Mouse (Mus musculus): ENCODE results near the gene Ppfibp2. TPM values are rescaled to one million over a fixed set of nuclear protein-coding genes. Genes with fewer than 3 reads are reported as not detected.

Gene Ppfibp2
- polyA plus RNA-seq, 1 experiment from 2014 or later, result 13.3 TPM

DNA sequence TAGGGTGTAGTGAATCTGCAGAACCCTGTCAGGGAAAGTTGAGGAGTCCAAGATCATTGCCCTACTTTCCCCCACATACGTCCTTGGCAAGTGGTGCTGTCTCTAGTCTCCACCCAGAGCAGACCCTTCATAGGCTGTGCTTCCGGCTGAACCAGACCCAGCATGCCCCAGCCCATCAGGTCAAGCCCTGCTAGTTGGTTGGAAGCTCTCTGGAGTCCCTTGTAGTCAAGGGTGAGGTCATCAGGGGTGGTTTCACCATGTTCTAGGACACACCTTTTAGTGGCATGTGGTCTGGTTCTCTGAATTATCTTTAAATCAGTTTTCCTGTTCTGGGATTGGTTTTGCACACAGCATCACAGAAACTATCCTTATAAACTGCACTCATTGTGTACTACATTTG lies 86.3 kb downstream of the Ppfibp2 start:
- Histone ChIP-seq H3K27ac (no peak overlapping the region), H3K4me3 (no peak overlapping the region), H3K27me3 (ENCODE audit: insufficient read depth, poor library complexity, severe bottlenecking) (no peaks in the 10 kb centered on the region), H3K9me3 (no peaks in the 10 kb centered on the region), H3K4me1 (peaks cover 23% of the 10 kb centered on the region), H3K36me3 (0 out of 2 replicates have a peak, but pooled peaks cover 6% of the 10 kb centered on the region)
- DNase-seq (ENCODE audit: low spot score), result no peak
- 68% methylated on average over 2 of the region's 2 CpGs for WGBS

DNA sequence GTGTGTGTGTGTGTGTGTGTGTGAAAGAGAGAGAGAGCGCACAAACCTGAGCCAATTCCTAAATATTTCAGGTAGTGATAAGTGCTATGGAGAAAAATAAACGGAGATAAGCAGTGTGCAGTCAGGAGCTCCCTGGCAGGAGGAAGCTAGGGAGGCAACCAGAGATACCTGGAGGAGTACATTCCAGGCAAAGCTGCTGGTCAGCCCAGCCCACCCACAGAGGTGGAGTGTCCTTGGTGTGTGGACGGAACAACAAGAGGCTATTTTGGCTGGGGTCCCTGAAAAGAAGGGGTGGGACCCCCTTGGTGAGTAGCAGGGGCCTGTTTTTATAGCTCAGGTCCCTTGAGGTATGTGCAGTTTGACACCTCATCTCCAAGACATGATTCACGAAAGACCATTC lies 88.2 kb downstream of the Ppfibp2 start:
- H3K9me3 ChIP-seq, result no peaks in the 10 kb centered on the region
- no peak overlapping the region for H3K27ac ChIP-seq
- H3K4me1 ChIP-seq, result peaks cover 23% of the 10 kb centered on the region
- 0 out of 2 replicates have a peak, but pooled peaks cover 6% of the 10 kb centered on the region for H3K36me3 ChIP-seq
- 63% methylated on average over 4 of the region's 4 CpGs for WGBS
- H3K27me3 ChIP-seq (ENCODE audit: insufficient read depth, poor library complexity, severe bottlenecking), result no peaks in the 10 kb centered on the region
- H3K4me3 ChIP-seq, result no peak overlapping the region
- DNase-seq (ENCODE audit: low spot score), result no peak

DNA sequence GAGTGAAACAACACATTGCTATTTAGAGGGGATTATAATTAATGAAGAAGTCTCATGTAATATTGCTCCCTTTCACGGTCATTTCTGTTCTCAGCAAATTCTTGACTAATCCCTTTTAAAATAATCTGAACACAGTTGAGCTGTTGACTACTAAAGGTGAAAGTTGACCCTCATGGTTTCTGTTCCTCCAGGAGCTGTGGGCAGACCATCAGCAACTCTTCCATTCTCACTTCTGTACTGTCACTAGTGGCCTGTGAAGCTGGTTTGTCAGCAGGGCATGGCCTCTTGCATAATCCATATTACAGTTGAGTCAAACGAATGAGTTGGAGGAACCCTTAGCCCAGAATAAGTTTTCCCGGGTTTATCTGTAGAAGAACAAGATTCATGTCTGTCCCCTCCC lies 88.6 kb downstream of the Ppfibp2 start:
- Histone ChIP-seq H3K4me1 (peaks cover 23% of the 10 kb centered on the region), H3K9me3 (no peaks in the 10 kb centered on the region), H3K27me3 (ENCODE audit: insufficient read depth, poor library complexity, severe bottlenecking) (no peaks in the 10 kb centered on the region), H3K36me3 (0 out of 2 replicates have a peak, but pooled peaks cover 6% of the 10 kb centered on the region), H3K27ac (no peak overlapping the region), H3K4me3 (no peak overlapping the region)
- 78% methylated on average over 3 of the region's 3 CpGs for WGBS
- no peak for DNase-seq (ENCODE audit: low spot score)

DNA sequence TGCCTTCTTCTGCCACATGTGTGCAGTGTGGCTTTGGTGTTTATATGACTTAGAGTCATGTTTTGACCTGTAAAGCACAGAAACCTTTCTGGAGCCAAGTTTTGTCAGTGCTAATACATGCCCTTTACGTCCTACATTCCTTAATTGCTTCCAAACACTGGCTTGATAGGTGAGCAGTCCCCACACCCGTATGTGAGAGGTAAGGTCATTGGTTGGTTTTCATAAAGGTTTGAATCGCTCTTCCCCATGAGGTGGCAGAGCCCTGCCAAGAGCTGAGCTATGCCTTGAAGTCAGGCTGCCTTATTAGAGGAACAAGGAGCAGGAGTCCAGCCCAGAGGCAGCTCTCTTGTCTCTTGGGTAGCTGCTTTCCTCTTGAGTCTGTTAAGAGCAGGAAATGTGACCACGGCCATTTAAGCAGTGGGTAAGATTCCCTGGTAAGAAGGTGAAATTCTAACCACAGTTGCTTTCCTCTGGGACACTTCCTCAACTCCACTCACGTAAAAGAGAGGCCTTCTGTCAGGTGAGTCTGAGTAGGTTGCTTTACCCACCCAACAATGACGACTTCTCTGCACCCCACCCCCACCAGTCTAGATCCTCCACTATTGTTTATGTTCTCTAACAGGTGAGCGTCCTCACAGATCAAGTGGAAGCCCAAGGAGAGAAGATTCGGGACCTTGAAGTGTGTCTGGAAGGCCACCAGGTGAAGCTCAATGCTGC lies 90.4 kb downstream of the Ppfibp2 start:
- DNase-seq (ENCODE audit: low spot score), result no peak

DNA sequence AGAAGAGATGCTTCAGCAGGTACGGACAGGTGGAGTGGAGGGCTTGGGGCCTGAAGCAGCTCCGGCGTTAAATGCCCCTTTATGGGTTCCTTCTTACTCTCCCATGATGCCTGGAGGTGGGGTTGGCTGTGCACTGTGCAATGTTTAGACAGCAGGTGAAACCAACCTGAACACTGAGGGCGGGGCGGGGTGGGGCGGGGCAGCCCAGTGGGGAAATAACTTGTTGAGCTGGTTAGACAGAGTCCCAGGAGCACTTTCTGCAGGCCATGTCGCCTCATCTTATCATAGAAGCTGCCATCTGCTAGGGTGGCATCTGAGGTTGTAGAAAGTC lies 90.9 kb downstream of the Ppfibp2 start:
- Histone ChIP-seq H3K4me1 (peaks cover 17% of the 10 kb centered on the region), H3K4me3 (no peak overlapping the region), H3K9me3 (no peaks in the 10 kb centered on the region), H3K36me3 (0 out of 2 replicates have a peak, but pooled peaks cover 6% of the 10 kb centered on the region), H3K27ac (no peak overlapping the region), H3K27me3 (ENCODE audit: insufficient read depth, poor library complexity, severe bottlenecking) (no peaks in the 10 kb centered on the region)
- no peak for DNase-seq (ENCODE audit: low spot score)
- WGBS, result 85% methylated on average over 7 of the region's 7 CpGs

More for the DNA sequence above, 90.4 kb downstream of the Ppfibp2 start:
- no peak overlapping the region for H3K4me3 ChIP-seq
- H3K36me3 ChIP-seq, result 0 out of 2 replicates have a peak, but pooled peaks cover 6% of the 10 kb centered on the region
- no peak overlapping the region for H3K27ac ChIP-seq
- no peaks in the 10 kb centered on the region for H3K27me3 ChIP-seq (ENCODE audit: insufficient read depth, poor library complexity, severe bottlenecking)
- 76% methylated on average over 8 of the region's 8 CpGs for WGBS
- H3K9me3 ChIP-seq, result no peaks in the 10 kb centered on the region
- peaks cover 17% of the 10 kb centered on the region for H3K4me1 ChIP-seq

DNA sequence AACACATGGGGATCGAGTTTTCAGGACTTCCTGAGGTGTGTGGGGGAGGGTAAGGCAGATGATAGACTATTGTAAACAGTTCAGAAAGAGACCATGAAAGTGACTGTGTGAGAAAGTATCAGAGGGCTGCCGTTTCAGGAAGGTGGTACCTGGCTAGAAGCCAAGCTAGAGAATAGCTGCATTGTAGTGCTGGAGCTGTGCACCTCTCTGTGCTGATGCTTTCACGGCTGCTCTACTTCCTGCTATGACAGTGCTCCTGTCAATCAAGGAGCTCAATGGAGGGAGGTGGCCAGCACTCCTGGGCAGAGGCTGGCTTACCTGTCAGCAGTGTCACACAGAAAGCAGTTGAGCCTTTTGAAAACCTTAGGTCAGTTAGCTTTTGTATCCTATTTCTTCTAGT lies 92.4 kb downstream of the Ppfibp2 start:
- H3K4me3 ChIP-seq, result no peak overlapping the region
- 0 out of 2 replicates have a peak, but pooled peaks cover 6% of the 10 kb centered on the region for H3K36me3 ChIP-seq
- no peaks in the 10 kb centered on the region for H3K9me3 ChIP-seq
- WGBS, result 33% methylated on average over 3 of the region's 3 CpGs
- DNase-seq (ENCODE audit: low spot score), result no peak
- no peak overlapping the region for H3K27ac ChIP-seq
- H3K4me1 ChIP-seq, result peaks cover 21% of the 10 kb centered on the region
- H3K27me3 ChIP-seq (ENCODE audit: insufficient read depth, poor library complexity, severe bottlenecking), result no peaks in the 10 kb centered on the region

DNA sequence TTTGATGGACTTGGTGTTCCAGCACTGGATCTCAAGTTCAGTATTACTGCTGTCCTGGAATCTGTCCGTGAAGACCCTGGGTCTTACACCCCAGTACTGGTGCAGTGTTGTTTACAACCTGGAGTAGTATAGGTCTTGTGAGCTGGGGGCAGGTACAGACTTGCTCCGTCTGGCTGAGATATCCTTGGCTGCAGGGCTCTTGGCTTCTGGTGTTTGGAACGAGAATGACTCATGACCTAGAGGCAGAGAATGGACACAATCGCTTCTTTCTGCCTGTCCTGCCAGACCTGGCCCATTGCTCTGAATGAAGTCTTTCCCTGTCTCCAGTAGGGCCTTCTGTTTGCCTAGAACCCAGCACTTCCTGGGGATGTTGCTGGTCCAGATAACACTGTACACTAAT lies 93.0 kb downstream of the Ppfibp2 start:
- Histone ChIP-seq H3K27me3 (ENCODE audit: insufficient read depth, poor library complexity, severe bottlenecking) (no peaks in the 10 kb centered on the region), H3K36me3 (0 out of 2 replicates have a peak, but pooled peaks cover 6% of the 10 kb centered on the region), H3K9me3 (no peaks in the 10 kb centered on the region), H3K27ac (no peak overlapping the region), H3K4me1 (peaks cover 22% of the 10 kb centered on the region), H3K4me3 (no peak overlapping the region)
- 55% methylated on average over 4 of the region's 4 CpGs for WGBS
- no peak for DNase-seq (ENCODE audit: low spot score)

DNA sequence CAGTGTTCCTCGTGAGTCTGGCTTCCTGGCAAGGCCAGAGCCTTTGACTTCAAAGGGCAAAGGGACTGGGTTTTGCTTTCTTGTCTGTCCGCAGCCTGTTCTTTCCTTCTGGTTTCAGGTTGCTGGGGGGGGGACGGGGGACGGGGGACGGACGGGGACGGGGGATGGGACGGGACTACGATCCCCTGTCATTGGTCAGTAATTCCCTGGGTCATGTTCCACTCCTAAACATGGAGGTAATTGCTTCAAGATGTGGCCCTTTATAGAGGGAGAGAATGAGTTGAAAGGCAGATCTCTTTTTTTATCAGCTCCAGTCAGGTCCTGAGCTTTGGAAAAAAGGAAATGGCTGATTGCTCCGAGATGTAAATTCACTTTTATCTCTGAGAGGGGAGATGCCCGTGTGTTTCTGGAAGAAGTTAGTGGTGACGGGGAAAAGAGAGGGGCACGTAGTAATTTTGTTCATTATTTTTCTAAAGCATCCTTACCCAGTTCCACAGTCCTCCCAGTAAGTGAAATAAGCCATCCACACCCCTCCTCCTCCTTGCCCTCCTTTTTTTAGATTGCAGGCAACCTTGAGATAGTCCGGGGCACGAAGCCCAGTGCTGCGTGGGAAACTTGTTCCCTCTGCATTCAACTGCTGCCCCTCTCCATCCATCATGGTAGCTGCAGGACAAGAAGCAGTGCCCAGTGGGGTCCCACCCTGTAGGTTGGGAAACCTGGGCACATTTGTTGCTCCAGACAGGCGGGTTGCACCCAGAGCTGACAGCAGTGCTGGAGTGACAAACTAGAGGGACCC lies 95.6 kb downstream of the Ppfibp2 start:
- DNase-seq (ENCODE audit: low spot score), result no peak
- Histone ChIP-seq H3K4me1 (peaks cover 22% of the 10 kb centered on the region), H3K9me3 (no peaks in the 10 kb centered on the region), H3K27ac (peak overlapping the region; percentile 77), H3K36me3 (0 out of 2 replicates have a peak, but pooled peaks cover 4% of the 10 kb centered on the region), H3K27me3 (ENCODE audit: insufficient read depth, poor library complexity, severe bottlenecking) (no peaks in the 10 kb centered on the region), H3K4me3 (peak overlapping the region; percentile 24)
- 10% methylated on average over 17 of the region's 17 CpGs for WGBS

DNA sequence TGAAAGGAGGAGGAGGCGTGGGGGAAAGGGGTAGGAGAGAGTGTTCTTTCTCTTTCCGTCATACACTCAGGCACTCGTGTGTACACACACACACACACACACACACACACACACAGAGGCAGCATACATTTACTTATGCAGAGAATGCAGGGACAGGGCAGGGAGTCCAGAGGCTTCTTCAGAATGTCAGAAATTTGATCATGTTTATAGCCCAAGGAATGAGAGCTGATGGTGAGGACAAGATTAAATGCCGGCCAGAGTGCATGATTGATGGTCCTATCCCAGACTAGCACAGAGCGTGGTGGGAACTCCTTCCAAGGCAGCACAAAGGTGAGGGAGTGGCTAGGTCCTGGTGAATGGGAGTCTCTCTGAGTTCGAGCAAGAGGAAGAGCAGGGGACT lies 96.5 kb downstream of the Ppfibp2 start:
- H3K9me3 ChIP-seq, result no peaks in the 10 kb centered on the region
- no peak for DNase-seq (ENCODE audit: low spot score)
- 28% methylated on average over 6 of the region's 6 CpGs for WGBS
- H3K27ac ChIP-seq, result peak overlapping the region; percentile 77; the same call in 1 of the 2 replicates
- no peaks in the 10 kb centered on the region for H3K36me3 ChIP-seq
- H3K4me3 ChIP-seq, result no peak overlapping the region
- no peaks in the 10 kb centered on the region for H3K27me3 ChIP-seq (ENCODE audit: insufficient read depth, poor library complexity, severe bottlenecking)
- H3K4me1 ChIP-seq, result peaks cover 22% of the 10 kb centered on the region

DNA sequence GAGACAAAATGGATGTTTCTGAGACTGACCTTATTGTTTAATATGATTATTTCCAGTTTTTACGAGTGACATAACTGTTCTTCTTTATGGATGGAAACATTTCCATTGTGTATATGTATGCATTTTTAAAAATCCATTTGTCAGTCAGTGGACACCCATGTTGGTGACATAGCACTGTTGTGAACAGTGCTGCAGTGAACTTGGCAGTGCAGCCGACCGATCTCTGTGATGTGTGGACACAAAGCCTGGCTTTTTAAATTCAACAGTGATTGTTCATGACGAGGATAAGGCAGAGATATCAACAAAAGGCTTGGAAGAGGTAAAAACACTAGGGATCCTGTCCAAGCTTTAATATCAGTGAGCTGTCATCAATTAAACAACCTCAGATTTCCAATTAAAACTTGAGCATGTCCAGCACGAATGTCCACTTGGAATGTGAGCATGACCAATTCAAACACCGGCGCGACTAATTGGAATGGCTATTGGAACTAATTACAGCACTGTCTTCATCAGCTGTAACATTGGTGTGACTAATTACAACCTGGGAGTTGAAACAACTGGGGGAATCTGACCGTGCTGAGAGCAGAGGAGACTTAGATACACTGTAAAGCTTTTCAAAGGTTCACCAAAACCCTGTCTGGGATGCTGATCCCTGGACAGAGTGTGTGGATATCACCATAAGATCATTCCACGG lies 99.4 kb downstream of the Ppfibp2 start:
- no peak overlapping the region for H3K4me3 ChIP-seq
- H3K27ac ChIP-seq, result no peak overlapping the region
- 72% methylated on average over 10 of the region's 10 CpGs for WGBS
- no peak for DNase-seq (ENCODE audit: low spot score)
- H3K27me3 ChIP-seq (ENCODE audit: insufficient read depth, poor library complexity, severe bottlenecking), result no peaks in the 10 kb centered on the region
- no peaks in the 10 kb centered on the region for H3K9me3 ChIP-seq
- H3K4me1 ChIP-seq, result peaks cover 22% of the 10 kb centered on the region
- H3K36me3 ChIP-seq, result no peaks in the 10 kb centered on the region

DNA sequence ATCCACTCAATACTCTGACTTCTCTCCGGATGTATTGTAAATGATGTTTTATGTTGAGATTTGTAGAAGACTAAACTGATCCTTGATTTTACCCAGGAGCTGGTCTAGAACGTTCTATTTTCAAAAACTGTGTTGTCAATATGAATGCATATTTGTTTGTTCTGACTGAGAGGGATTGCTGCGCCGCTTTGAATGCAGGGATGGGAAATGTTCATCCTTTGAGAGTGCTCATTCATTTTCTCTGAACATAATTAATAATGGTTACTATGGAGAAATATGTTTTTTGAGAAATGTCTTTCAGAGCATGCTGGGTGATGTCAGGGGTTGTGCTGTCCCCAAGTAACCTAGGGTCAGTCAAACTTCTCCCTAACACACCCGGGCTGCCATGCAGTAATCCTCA lies 102.1 kb downstream of the Ppfibp2 start:
- no peaks in the 10 kb centered on the region for H3K27me3 ChIP-seq (ENCODE audit: insufficient read depth, poor library complexity, severe bottlenecking)
- no peaks in the 10 kb centered on the region for H3K9me3 ChIP-seq
- no peak overlapping the region for H3K4me3 ChIP-seq
- WGBS, result 82% methylated on average over 5 of the region's 5 CpGs
- H3K27ac ChIP-seq, result no peak overlapping the region
- H3K36me3 ChIP-seq, result no peaks in the 10 kb centered on the region
- DNase-seq (ENCODE audit: low spot score), result no peak
- peaks cover 4% of the 10 kb centered on the region for H3K4me1 ChIP-seq

DNA sequence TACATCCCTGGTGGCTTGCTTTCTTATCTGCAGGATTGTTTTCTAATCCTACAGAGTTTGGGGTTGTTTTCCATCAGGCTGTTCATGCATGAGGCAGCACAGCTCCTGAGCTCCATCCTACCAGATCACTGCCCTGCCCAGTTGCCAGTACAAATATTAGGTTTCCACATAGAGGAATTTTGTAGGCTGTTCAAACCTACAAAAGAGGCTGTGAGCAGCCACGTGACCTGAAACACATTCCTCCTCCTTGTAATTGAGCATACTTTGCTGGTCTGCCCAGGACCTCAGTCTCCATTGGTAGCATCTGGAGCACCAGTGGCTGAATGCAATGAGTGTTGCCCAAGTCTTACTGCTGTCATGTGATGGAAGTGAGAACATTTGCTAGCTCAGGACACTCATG lies 104.9 kb downstream of the Ppfibp2 start:
- no peak overlapping the region for H3K4me3 ChIP-seq
- no peaks in the 10 kb centered on the region for H3K27me3 ChIP-seq (ENCODE audit: insufficient read depth, poor library complexity, severe bottlenecking)
- DNase-seq (ENCODE audit: low spot score), result no peak
- no peaks in the 10 kb centered on the region for H3K9me3 ChIP-seq
- H3K4me1 ChIP-seq, result 0 out of 2 replicates have a peak, but pooled peaks cover 7% of the 10 kb centered on the region
- no peaks in the 10 kb centered on the region for H3K36me3 ChIP-seq
- H3K27ac ChIP-seq, result no peak overlapping the region
- WGBS, result 48% methylated on average over 1 of the region's 1 CpGs

DNA sequence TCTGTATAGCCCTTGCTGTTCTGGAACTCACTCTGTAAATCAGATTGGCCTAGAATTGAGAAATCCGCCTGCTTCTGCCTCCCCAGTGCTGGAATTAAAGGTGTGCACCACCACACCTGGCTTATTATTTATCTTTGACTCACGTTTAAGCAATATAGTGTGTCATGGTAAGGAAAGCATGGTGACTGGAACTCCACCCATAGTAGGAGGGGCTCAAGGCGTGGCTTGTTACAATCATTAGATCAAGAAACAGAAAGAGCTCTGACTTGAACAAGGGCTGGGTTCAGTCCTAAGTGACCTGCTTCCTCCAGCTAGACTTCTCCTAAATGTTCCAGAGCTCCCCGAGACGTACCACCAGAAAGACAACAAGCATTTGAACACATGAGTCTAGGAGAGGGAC lies 105.6 kb downstream of the Ppfibp2 start:
- Histone ChIP-seq H3K36me3 (no peaks in the 10 kb centered on the region), H3K9me3 (no peaks in the 10 kb centered on the region), H3K4me3 (no peak overlapping the region), H3K4me1 (0 out of 2 replicates have a peak, but pooled peaks cover 7% of the 10 kb centered on the region), H3K27me3 (ENCODE audit: insufficient read depth, poor library complexity, severe bottlenecking) (no peaks in the 10 kb centered on the region), H3K27ac (no peak overlapping the region)
- no peak for DNase-seq (ENCODE audit: low spot score)
- WGBS, result 85% methylated on average over 5 of the region's 5 CpGs

Measured in heart, embryonic 10.5 days (tissue).